Mouse (Mus musculus) inflammation-experienced regulatory T-cells, adult 16 weeks (primary cell): ENCODE measurements around the gene Itpripl1. TPM values are rescaled to one million over a fixed set of nuclear protein-coding genes. Genes with fewer than 3 reads are reported as not detected.

ENCODE experiments used
- polyA plus RNA-seq: library from polyadenylated mRNA; unstranded; fragments of 100-300 nt; shearing (Covaris generic); gene quantifications from one replicate; pipeline ENCODE4 v1.2.1, GENCODE M21; 2017

Itpripl1 gene
- 8.5 TPM for polyA plus RNA-seq

DNA sequence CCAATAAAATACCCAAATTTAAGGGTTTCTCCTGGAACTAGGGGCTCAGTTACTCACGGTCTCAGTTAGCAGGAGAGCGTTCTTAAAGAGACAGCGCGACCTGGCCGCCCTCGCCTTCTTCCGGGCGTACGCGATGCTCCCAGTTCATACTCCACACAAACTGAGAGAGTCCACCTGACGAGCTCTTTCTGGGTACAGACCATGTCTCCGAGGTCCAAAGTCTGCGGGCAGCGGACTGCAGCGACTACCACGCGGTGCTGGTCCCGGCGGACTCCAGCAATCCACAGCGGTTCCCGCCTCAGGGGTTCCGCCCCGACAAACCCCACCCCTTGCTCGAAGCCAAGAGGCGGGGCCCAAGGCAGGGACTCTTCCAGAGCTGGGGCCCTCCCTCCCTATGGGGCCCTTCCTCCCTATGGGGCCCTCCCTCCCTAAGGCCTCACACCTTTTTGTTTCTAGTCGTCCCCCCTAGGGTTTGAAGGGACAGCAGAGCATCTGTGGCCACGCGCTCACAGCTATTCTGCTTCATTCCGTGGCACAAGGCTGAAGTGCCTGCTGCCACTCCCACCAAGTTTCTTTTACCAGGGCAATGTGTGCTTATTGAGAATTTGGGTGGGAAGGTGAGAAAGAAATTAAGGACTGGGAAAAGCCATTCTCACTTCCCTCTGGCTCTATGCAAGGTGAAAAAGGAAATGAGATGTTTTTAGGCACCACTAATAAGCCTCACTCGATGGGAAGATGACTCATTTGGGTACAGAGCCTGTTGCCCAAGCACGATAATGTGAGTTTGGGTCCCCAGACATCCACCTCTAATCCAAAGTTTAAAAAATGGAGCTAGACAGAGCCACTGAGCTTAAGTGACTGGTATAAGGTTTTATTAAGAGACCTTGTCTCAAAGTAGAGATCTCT lies at the start of gene Itpripl1:
Itpripl1 (minus strand) TSS at position 285 of the 906 bp plus-strand sequence.

DNA sequence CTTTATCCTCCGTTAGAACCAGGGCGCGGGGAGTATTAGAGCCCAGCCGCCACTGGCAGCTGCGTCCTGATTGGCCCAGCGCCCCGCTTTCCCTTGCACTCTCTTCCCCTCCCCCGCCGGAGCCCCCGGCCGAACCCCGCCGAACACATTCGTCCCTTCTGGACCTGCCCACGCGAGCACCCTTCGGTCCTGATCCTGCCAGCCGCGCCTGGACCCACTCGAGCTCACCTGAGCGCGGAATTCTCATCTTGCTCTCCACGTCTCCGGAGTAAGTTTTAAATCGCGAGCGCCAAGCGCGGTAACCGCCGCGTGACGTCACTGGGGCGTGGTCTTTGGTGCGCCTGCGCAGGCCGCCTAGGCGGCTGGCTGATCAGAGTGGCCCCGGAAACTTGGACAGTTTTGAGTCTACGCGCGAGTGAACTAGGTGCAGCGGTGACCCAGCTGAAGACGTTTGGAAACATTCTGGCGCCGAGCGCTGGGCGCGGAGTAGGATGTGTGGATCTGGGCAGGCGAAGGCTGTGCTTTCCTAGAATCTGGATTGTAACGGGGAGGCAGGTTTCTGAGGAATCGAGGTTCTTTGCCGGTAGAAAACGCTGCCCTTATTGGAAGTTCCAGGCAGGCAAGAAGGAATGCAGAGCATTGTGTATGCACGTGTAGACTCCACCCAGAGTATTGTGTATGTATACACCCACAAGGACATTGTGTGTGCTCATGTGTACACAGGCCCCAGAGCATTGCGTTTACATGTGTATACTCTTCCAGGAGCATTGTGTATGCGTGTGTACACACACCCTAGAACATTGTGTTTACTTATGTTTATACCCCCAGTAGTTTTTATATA lies 9.4 kb downstream of the Itpripl1 start, which contains the start of gene Ncaph:
Ncaph (minus strand) TSS at position 334 of the 841 bp plus-strand sequence.

Other genes starting within 250 kb of the Itpripl1 start
- gene Sppl2a, start 210.2 kb downstream of the Itpripl1 start, polyA plus RNA-seq = 77.4 TPM
- gene Ap4e1, start 134.7 kb downstream of the Itpripl1 start, polyA plus RNA-seq = 22.7 TPM
- gene Blvra, start 72.8 kb downstream of the Itpripl1 start, polyA plus RNA-seq = 78.6 TPM
- gene Ncaph, start 9.5 kb downstream of the Itpripl1 start, polyA plus RNA-seq = 8.9 TPM
- gene 1810024B03Rik, start 64.8 kb upstream of the Itpripl1 start, polyA plus RNA-seq = 1.0 TPM
- 128 TPM for gene Snrnp200, start 64.9 kb upstream of the Itpripl1 start, polyA plus RNA-seq
- gene Ciao1, start 104.4 kb upstream of the Itpripl1 start, polyA plus RNA-seq = 101 TPM
- 36.1 TPM for gene Tmem127, start 104.5 kb upstream of the Itpripl1 start, polyA plus RNA-seq
- 35.1 TPM for gene Stard7, start 126.8 kb upstream of the Itpripl1 start, polyA plus RNA-seq
- 9.9 TPM for gene Dusp2, start 192.7 kb upstream of the Itpripl1 start, polyA plus RNA-seq
- gene Astl, start 195.2 kb upstream of the Itpripl1 start, polyA plus RNA-seq = 0.56 TPM
- gene Adra2b, start 219.8 kb upstream of the Itpripl1 start, polyA plus RNA-seq = not detected